Mouse (Mus musculus) gastrocnemius, postnatal 14 days (tissue): ENCODE data around the gene Zfp992. TPM values are rescaled to one million over a fixed set of nuclear protein-coding genes. Genes with fewer than 3 reads are reported as not detected.
"Not testable (repeated sequence)": the region's sequence is repeated elsewhere in the genome, so short reads cannot be mapped to it uniquely, and the experiment has no call there.

Experiments used
- DNase-seq: peaks from one replicate; pipeline ENCODE4 v3.0.0; 2021; ENCODE audit warnings: mixed read lengths
- intact Hi-C: fragments of 180-260 bp; cut with DNase I; formaldehyde crosslinking; loops from one replicate; pipeline ENCODE4 v1.15.1; 2025; ENCODE audit warnings: low total_unique reads
- total RNA-seq, 2 experiments: library from RNA; stranded (reverse); gene quantifications; 2 replicates each; pipeline ENCODE4 v1.2.3; 2021

Zfp992 gene
- total RNA-seq, 2 experiments from 2014 or later, result 1.0 to 1.2 TPM

- intact Hi-C loops, DNase-seq: not testable (repeated sequence)
These were observed 52.9 kb downstream of the Zfp992 start, which contains the start of gene Zfp981 for GRCm38 (mm10) chr4:146501727-146502126. Gene Zfp981 (plus strand): TSS chr4:146502027.

DNA sequence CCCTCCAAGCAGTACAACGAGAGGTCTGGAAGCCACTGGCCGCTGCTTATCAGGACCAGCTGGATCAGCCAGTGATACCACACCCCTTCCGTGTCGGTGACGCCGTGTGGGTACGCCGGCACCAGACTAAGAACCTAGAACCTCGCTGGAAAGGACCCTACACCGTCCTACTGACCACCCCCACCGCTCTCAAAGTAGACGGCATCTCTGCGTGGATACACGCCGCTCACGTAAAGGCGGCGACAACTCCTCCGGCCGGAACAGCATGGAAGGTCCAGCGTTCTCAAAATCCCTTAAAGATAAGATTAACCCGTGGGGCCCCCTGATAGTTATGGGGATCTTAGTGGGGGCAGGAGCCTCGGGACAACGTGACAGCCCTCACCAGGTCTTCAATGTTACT lies 60.2 kb downstream of the Zfp992 start:
- intact Hi-C loops, DNase-seq: not testable (repeated sequence)

DNA sequence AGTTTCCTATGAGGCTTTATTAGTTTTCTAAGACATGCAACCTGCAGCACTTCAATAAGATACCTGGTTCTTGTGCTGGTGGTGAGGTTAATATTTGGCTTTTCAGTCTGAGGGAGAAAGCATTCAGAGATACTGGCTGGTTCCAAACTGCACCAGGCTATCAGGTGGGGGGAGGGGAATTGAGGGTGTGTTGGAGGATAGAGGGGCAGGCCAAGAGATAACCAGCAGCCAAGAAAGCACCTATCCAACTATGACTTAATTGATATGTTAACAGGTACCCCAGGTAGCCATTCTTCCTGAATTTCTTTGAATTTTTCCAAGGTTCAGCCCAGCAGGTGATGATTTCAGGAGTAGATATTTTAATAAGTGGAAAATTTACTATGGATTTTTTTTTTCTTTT lies 63.0 kb downstream of the Zfp992 start:
- intact Hi-C loops, DNase-seq: not testable (repeated sequence)

GRCm38 (mm10) chr4:146516474-146516873 lies 67.7 kb downstream of the Zfp992 start:
- intact Hi-C loops, result no loop called here
- no peak for DNase-seq

- DNase-seq, intact Hi-C loops: not testable (repeated sequence)
These were observed 68.3 kb downstream of the Zfp992 start for GRCm38 (mm10) chr4:146517150-146517549.

Other genes starting within 250 kb of the Zfp992 start
- under 1 TPM; 0.18 to 0.29 TPM for gene Zfp981, start 53.0 kb downstream of the Zfp992 start, total RNA-seq
- 1 to 10 TPM; 1.0 to 2.4 TPM for gene Zfp993, start 161.9 kb downstream of the Zfp992 start, total RNA-seq